Mouse (Mus musculus): ENCODE data around the gene Zfhx3. TPM values are rescaled to one million over a fixed set of nuclear protein-coding genes. Genes with fewer than 3 reads are reported as not detected.

Gene Zfhx3
- polyA plus RNA-seq, 1 experiment: 17.1 TPM

- TF ChIP-seq POLR2A (IDR thresholded peaks at IDR 0.05; ENCODE audit: borderline replicate concordance, low read depth, low read length): no peak
- TF ChIP-seq CTCF (IDR thresholded peaks at IDR 0.05; ENCODE audit: low read depth, low read length): no peak
- no peak overlapping the region for H3K27ac ChIP-seq (ENCODE audit: insufficient read depth, low read depth, low read length)
- no peaks in the 10 kb centered on the region for H3K4me1 ChIP-seq (ENCODE audit: control insufficient read depth, insufficient read depth, low read length)
- no peak overlapping the region for H3K4me3 ChIP-seq (ENCODE audit: insufficient read depth, low read length)
Measured at GRCm38 (mm10) chr8:108538929-108539555, 596.6 kb downstream of the Zfhx3 start.

- H3K4me1 ChIP-seq (ENCODE audit: control insufficient read depth, insufficient read depth, low read length): no peaks in the 10 kb centered on the region
- H3K4me3 ChIP-seq (ENCODE audit: insufficient read depth, low read length): no peak overlapping the region
- TF ChIP-seq CTCF (IDR thresholded peaks at IDR 0.05; ENCODE audit: low read depth, low read length): no peak
- TF ChIP-seq POLR2A (IDR thresholded peaks at IDR 0.05; ENCODE audit: borderline replicate concordance, low read depth, low read length): no peak
- no peak overlapping the region for H3K27ac ChIP-seq (ENCODE audit: insufficient read depth, low read depth, low read length)
Measured at GRCm38 (mm10) chr8:108552518-108552917, 610.1 kb downstream of the Zfhx3 start.

- H3K4me3 ChIP-seq (ENCODE audit: insufficient read depth, low read length): no peak overlapping the region
Measured at GRCm38 (mm10) chr8:108553808-108554577, 611.5 kb downstream of the Zfhx3 start.

GRCm38 (mm10) chr8:108554578-108555245 is 612.3 kb downstream of the Zfhx3 start:
- Histone ChIP-seq H3K27ac (ENCODE audit: insufficient read depth, low read depth, low read length) (no peak overlapping the region), H3K4me3 (ENCODE audit: insufficient read depth, low read length) (no peak overlapping the region), H3K4me1 (ENCODE audit: control insufficient read depth, insufficient read depth, low read length) (no peaks in the 10 kb centered on the region)
- TF ChIP-seq POLR2A (IDR thresholded peaks at IDR 0.05; ENCODE audit: borderline replicate concordance, low read depth, low read length): no peak
- no peak for TF ChIP-seq CTCF (IDR thresholded peaks at IDR 0.05; ENCODE audit: low read depth, low read length)

More at GRCm38 (mm10) chr8:108553808-108554577, 611.5 kb downstream of the Zfhx3 start:
- TF ChIP-seq POLR2A (IDR thresholded peaks at IDR 0.05; ENCODE audit: borderline replicate concordance, low read depth, low read length) (no peak), CTCF (IDR thresholded peaks at IDR 0.05; ENCODE audit: low read depth, low read length) (no peak)
- no peaks in the 10 kb centered on the region for H3K4me1 ChIP-seq (ENCODE audit: control insufficient read depth, insufficient read depth, low read length)
- no peak overlapping the region for H3K27ac ChIP-seq (ENCODE audit: insufficient read depth, low read depth, low read length)

GRCm38 (mm10) chr8:108563420-108563819 is 621.0 kb downstream of the Zfhx3 start:
- TF ChIP-seq POLR2A (IDR thresholded peaks at IDR 0.05; ENCODE audit: borderline replicate concordance, low read depth, low read length): no peak
- TF ChIP-seq CTCF (IDR thresholded peaks at IDR 0.05; ENCODE audit: low read depth, low read length): no peak
- no peak overlapping the region for H3K4me3 ChIP-seq (ENCODE audit: insufficient read depth, low read length)
- H3K27ac ChIP-seq (ENCODE audit: insufficient read depth, low read depth, low read length): no peak overlapping the region
- no peaks in the 10 kb centered on the region for H3K4me1 ChIP-seq (ENCODE audit: control insufficient read depth, insufficient read depth, low read length)

GRCm38 (mm10) chr8:108563934-108564564 is 621.6 kb downstream of the Zfhx3 start:
- Histone ChIP-seq H3K4me1 (ENCODE audit: control insufficient read depth, insufficient read depth, low read length) (no peaks in the 10 kb centered on the region), H3K4me3 (ENCODE audit: insufficient read depth, low read length) (no peak overlapping the region), H3K27ac (ENCODE audit: insufficient read depth, low read depth, low read length) (no peak overlapping the region)
- TF ChIP-seq CTCF (IDR thresholded peaks at IDR 0.05; ENCODE audit: low read depth, low read length) (no peak), POLR2A (IDR thresholded peaks at IDR 0.05; ENCODE audit: borderline replicate concordance, low read depth, low read length) (no peak)

GRCm38 (mm10) chr8:108566035-108566434 is 623.6 kb downstream of the Zfhx3 start:
- Histone ChIP-seq H3K27ac (ENCODE audit: insufficient read depth, low read depth, low read length) (no peak overlapping the region), H3K4me1 (ENCODE audit: control insufficient read depth, insufficient read depth, low read length) (no peaks in the 10 kb centered on the region), H3K4me3 (ENCODE audit: insufficient read depth, low read length) (no peak overlapping the region)
- no peak for TF ChIP-seq POLR2A (IDR thresholded peaks at IDR 0.05; ENCODE audit: borderline replicate concordance, low read depth, low read length)
- no peak for TF ChIP-seq CTCF (IDR thresholded peaks at IDR 0.05; ENCODE audit: low read depth, low read length)

GRCm38 (mm10) chr8:108573295-108574017 is 631.0 kb downstream of the Zfhx3 start:
- Histone ChIP-seq H3K27ac (ENCODE audit: insufficient read depth, low read depth, low read length) (no peak overlapping the region), H3K4me1 (ENCODE audit: control insufficient read depth, insufficient read depth, low read length) (peaks cover 6% of the 10 kb centered on the region; the same call in 1 of the 2 replicates), H3K4me3 (ENCODE audit: insufficient read depth, low read length) (no peak overlapping the region)
- TF ChIP-seq POLR2A (IDR thresholded peaks at IDR 0.05; ENCODE audit: borderline replicate concordance, low read depth, low read length) (no peak), CTCF (IDR thresholded peaks at IDR 0.05; ENCODE audit: low read depth, low read length) (no peak)

GRCm38 (mm10) chr8:108574101-108574500 is 631.7 kb downstream of the Zfhx3 start:
- TF ChIP-seq CTCF (IDR thresholded peaks at IDR 0.05; ENCODE audit: low read depth, low read length) (peak; percentile 50), POLR2A (IDR thresholded peaks at IDR 0.05; ENCODE audit: borderline replicate concordance, low read depth, low read length) (no peak)
- Histone ChIP-seq H3K27ac (ENCODE audit: insufficient read depth, low read depth, low read length) (no peak overlapping the region), H3K4me3 (ENCODE audit: insufficient read depth, low read length) (no peak overlapping the region), H3K4me1 (ENCODE audit: control insufficient read depth, insufficient read depth, low read length) (peaks cover 6% of the 10 kb centered on the region; the same call in 1 of the 2 replicates)
